Mouse (Mus musculus): Measurements from ENCODE around the gene Epm2a. TPM values are rescaled to one million over a fixed set of nuclear protein-coding genes. Genes with fewer than 3 reads are reported as not detected.

Gene Epm2a
- polyA plus RNA-seq (2012; rRNA removed) (2.0 and 2.3 TPM in 2 replicates), polyA plus RNA-seq (2014; fragmentation: Nextera tagmentation; extraction: Ambion mirVana) (0.46 and 0.54 TPM in 2 replicates)

GRCm38 (mm10) chr10:11343205-11344141, at the start of gene Epm2a:
Epm2a (plus strand) TSS chr10:11343404.
- 3% methylated on average over 64 of the region's 106 CpGs for WGBS
- no peaks in the 10 kb centered on the region for H3K36me3 ChIP-seq (ENCODE audit: control insufficient read depth, insufficient read depth, low read length)
- peak within 1 kb of the TSS; percentile 65 for H3K4me2 ChIP-seq (replicated peaks; ENCODE audit: low read depth, low read length, severe bottlenecking)
- peak within 1 kb of the TSS; percentile 93 for H3K9ac ChIP-seq (ENCODE audit: low read depth, low read length, severe bottlenecking)
- peak within 1 kb of the TSS; percentile 68 for H3K4me3 ChIP-seq (replicated peaks; ENCODE audit: low read length)
- TF ChIP-seq POLR2A (IDR thresholded peaks at IDR 0.05; ENCODE audit: borderline replicate concordance, extremely low read depth, insufficient read depth, insufficient read length) = peak; percentile 78; the same call in 1 of the 2 replicates
- DNase-seq (ENCODE audit: low spot score) = peak; percentile 89
- H3K4me1 ChIP-seq (ENCODE audit: control insufficient read depth, insufficient read depth, low read length) = no peaks in the 10 kb centered on the region
- peak; percentile 98 for ATAC-seq (ENCODE audit: low FRiP score, low read depth)
- peak within 1 kb of the TSS; percentile 99 for H3K27ac ChIP-seq (replicated peaks; ENCODE audit: low read depth, low read length)
- H3K27me3 ChIP-seq (ENCODE audit: control insufficient read depth, insufficient read depth, low read length) = no peaks in the 10 kb centered on the region
- no peaks in the 10 kb centered on the region for H3K9me3 ChIP-seq (ENCODE audit: control insufficient read depth, low read length)

DNA sequence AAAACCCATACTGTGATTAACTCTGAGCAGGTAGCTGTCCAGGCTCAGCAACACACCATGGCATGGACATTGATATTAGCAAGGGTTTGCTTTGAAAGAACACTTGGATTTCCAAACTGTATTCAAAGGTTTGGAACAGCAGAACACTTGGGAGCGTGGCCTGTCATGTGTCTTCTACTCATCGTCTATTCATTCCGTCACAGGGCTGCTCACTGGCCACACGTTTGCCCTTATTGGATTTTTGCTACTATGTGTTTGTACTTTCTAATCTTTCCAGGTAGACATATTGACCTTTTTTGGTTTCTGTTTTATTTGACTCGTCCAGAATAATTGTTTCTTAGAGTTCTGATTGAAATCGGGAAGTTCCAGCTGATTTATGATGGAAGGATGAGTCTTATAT, 44.8 kb upstream of the Epm2a start:
- WGBS = 91% methylated on average over 6 of the region's 6 CpGs
- no peaks in the 10 kb centered on the region for H3K27me3 ChIP-seq (ENCODE audit: control insufficient read depth, insufficient read depth, low read length)
- H3K9me3 ChIP-seq (ENCODE audit: control insufficient read depth, low read length) = no peaks in the 10 kb centered on the region
- H3K9ac ChIP-seq (ENCODE audit: low read depth, low read length, severe bottlenecking) = no peak overlapping the region
- H3K4me2 ChIP-seq (replicated peaks; ENCODE audit: low read depth, low read length, severe bottlenecking) = no peak overlapping the region
- DNase-seq (ENCODE audit: low spot score) (no peak), ATAC-seq (ENCODE audit: low FRiP score, low read depth) (no peak)
- H3K4me1 ChIP-seq (ENCODE audit: control insufficient read depth, insufficient read depth, low read length) = no peaks in the 10 kb centered on the region
- TF ChIP-seq POLR2A (IDR thresholded peaks at IDR 0.05; ENCODE audit: borderline replicate concordance, extremely low read depth, insufficient read depth, insufficient read length) = no peak
- H3K36me3 ChIP-seq (ENCODE audit: control insufficient read depth, insufficient read depth, low read length) = peaks cover 11% of the 10 kb centered on the region
- no peak overlapping the region for H3K4me3 ChIP-seq (replicated peaks; ENCODE audit: low read length)
- H3K27ac ChIP-seq (replicated peaks; ENCODE audit: low read depth, low read length) = no peak overlapping the region

DNA sequence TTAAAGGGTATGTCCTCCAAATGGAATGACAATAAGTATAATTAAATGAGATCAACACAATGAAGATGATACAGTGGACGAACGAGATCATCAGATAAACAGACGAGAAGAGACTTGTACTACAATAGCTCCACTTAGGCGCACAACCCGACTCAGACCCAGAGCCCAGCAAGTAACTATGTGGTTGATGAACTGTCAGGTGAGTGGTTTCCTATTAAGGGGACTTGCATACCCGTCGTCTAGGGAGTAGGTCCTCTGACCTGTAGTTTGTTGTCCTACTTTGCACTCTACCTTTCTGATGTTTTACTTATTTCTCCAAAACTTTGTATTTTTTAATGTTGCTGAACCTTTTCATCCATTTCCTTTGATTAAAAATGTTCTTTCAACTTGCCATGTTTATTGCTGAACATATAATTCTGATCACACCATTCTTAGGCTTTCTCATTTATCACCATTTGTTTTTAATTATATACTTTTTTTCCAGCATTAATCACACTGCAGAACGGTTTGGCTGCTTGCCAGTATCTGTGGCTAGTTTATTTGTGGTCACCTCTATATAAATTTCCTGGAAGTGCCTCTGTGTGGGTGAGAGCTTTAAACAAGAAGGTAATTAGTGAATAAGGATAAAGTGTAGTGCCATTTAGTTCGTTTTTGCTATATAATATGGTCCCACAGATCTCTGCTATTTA, 37.7 kb upstream of the Epm2a start:
- H3K36me3 ChIP-seq (ENCODE audit: control insufficient read depth, insufficient read depth, low read length) = no peaks in the 10 kb centered on the region
- ATAC-seq (ENCODE audit: low FRiP score, low read depth) (no peak), DNase-seq (ENCODE audit: low spot score) (peak; percentile 34)
- H3K4me1 ChIP-seq (ENCODE audit: control insufficient read depth, insufficient read depth, low read length) = no peaks in the 10 kb centered on the region
- 29% methylated on average over 9 of the region's 9 CpGs for WGBS
- no peaks in the 10 kb centered on the region for H3K27me3 ChIP-seq (ENCODE audit: control insufficient read depth, insufficient read depth, low read length)
- H3K27ac ChIP-seq (replicated peaks; ENCODE audit: low read depth, low read length) = no peak overlapping the region
- no peak for TF ChIP-seq POLR2A (IDR thresholded peaks at IDR 0.05; ENCODE audit: borderline replicate concordance, extremely low read depth, insufficient read depth, insufficient read length)
- H3K9me3 ChIP-seq (ENCODE audit: control insufficient read depth, low read length) = no peaks in the 10 kb centered on the region
- no peak overlapping the region for H3K9ac ChIP-seq (ENCODE audit: low read depth, low read length, severe bottlenecking)
- H3K4me3 ChIP-seq (replicated peaks; ENCODE audit: low read length) = no peak overlapping the region
- no peak overlapping the region for H3K4me2 ChIP-seq (replicated peaks; ENCODE audit: low read depth, low read length, severe bottlenecking)

DNA sequence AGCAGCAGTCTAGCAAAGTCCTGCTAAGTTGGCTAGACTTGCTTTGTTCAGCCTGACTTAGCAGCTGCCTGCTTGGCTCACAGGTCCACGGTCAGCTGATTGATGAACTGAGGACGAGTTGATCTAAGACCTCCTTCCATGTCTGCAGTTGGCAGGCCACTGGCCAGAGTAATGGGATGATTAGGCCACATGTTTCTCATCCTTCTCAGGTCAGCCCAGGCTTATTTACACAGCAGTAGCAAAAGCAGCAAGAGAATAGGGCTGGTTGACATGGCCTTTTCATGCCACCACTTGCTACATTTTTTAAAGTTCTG, 37.2 kb upstream of the Epm2a start:
- WGBS = 35% methylated on average over 2 of the region's 2 CpGs
- no peak for ATAC-seq (ENCODE audit: low FRiP score, low read depth)
- Histone ChIP-seq H3K27ac (replicated peaks; ENCODE audit: low read depth, low read length) (no peak overlapping the region), H3K9ac (ENCODE audit: low read depth, low read length, severe bottlenecking) (no peak overlapping the region), H3K4me1 (ENCODE audit: control insufficient read depth, insufficient read depth, low read length) (no peaks in the 10 kb centered on the region), H3K4me3 (replicated peaks; ENCODE audit: low read length) (no peak overlapping the region), H3K9me3 (ENCODE audit: control insufficient read depth, low read length) (no peaks in the 10 kb centered on the region), H3K36me3 (ENCODE audit: control insufficient read depth, insufficient read depth, low read length) (no peaks in the 10 kb centered on the region), H3K27me3 (ENCODE audit: control insufficient read depth, insufficient read depth, low read length) (no peaks in the 10 kb centered on the region), H3K4me2 (replicated peaks; ENCODE audit: low read depth, low read length, severe bottlenecking) (no peak overlapping the region)
- DNase-seq (ENCODE audit: low spot score) = no peak
- TF ChIP-seq POLR2A (IDR thresholded peaks at IDR 0.05; ENCODE audit: borderline replicate concordance, extremely low read depth, insufficient read depth, insufficient read length) = no peak

GRCm38 (mm10) chr10:11309866-11310265, 33.3 kb upstream of the Epm2a start:
- H3K9me3 ChIP-seq (ENCODE audit: control insufficient read depth, low read length) = no peaks in the 10 kb centered on the region
- no peak for DNase-seq (ENCODE audit: low spot score)
- no peak overlapping the region for H3K4me3 ChIP-seq (replicated peaks; ENCODE audit: low read length)
- no peaks in the 10 kb centered on the region for H3K4me1 ChIP-seq (ENCODE audit: control insufficient read depth, insufficient read depth, low read length)
- H3K36me3 ChIP-seq (ENCODE audit: control insufficient read depth, insufficient read depth, low read length) = no peaks in the 10 kb centered on the region
- TF ChIP-seq POLR2A (IDR thresholded peaks at IDR 0.05; ENCODE audit: borderline replicate concordance, extremely low read depth, insufficient read depth, insufficient read length) = no peak
- no peaks in the 10 kb centered on the region for H3K27me3 ChIP-seq (ENCODE audit: control insufficient read depth, insufficient read depth, low read length)
- no peak overlapping the region for H3K4me2 ChIP-seq (replicated peaks; ENCODE audit: low read depth, low read length, severe bottlenecking)
- H3K9ac ChIP-seq (ENCODE audit: low read depth, low read length, severe bottlenecking) = no peak overlapping the region
- no peak overlapping the region for H3K27ac ChIP-seq (replicated peaks; ENCODE audit: low read depth, low read length)
- no peak for ATAC-seq (ENCODE audit: low FRiP score, low read depth)
- WGBS = 82% methylated on average over 1 of the region's 1 CpGs
